Mouse (Mus musculus) lung, adult 2 months (tissue): ENCODE results near the gene Olfr470.
"Not testable (repeated sequence)": the region's sequence is repeated elsewhere in the genome, so short reads cannot be mapped to it uniquely, and the experiment has no call there.

Experiments
- CTCF ChIP-seq: fragments of 200-500 bp; IDR thresholded peaks from 2 replicates; pipeline ENCODE4 v1.5.1; 2011; ENCODE audit warnings: mild to moderate bottlenecking, low read length, control low read depth; ENCODE audit not compliant: insufficient read depth
- POLR2A ChIP-seq: fragments of 200-500 bp; IDR thresholded peaks from 2 replicates; pipeline ENCODE4 v1.6.1; 2011; ENCODE audit warnings: low read depth, mild to moderate bottlenecking, control low read depth, low read length, borderline replicate concordance; ENCODE audit errors: extremely low read depth

DNA sequence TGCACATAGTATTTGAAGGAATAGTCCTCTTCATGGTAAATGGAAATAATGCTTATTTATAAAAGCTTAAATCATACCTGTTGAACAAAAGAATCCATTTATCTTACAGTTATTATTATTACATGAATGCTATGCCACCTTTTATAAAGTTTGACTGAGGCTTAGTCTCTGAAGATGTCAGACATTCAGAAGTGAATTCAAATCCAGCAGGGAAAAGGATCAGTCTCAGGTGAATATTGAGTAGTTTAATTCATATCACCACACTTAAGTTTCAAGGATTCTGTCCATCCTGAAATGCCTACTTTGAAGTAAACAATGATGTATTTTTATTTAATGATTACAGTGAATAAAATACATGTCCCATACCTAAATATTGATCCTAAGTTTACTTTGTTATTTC is 21.8 kb downstream of the Olfr470 start, which contains the start of gene Olfr469:
- not testable (repeated sequence) for TF ChIP-seq CTCF, POLR2A
